Mouse (Mus musculus): ENCODE data around the gene Nr1h3. TPM values are rescaled to one million over a fixed set of nuclear protein-coding genes. Genes with fewer than 3 reads are reported as not detected.

Gene Nr1h3
- total and polyA plus RNA-seq, 2 experiments from 2014 or later: 2.7 to 4.8 TPM

- Histone ChIP-seq H3K4me2 (ENCODE audit: low read depth, low read length) (no peak overlapping the region), H3K4me1 (ENCODE audit: insufficient read depth, low read length) (peaks cover 21% of the 10 kb centered on the region), H3K9me3 (ENCODE audit: low read length) (no peaks in the 10 kb centered on the region), H3K4me3 (ENCODE audit: low read length) (no peak overlapping the region), H3K27me3 (ENCODE audit: insufficient read depth, low read length) (no peaks in the 10 kb centered on the region), H3K9ac (replicated peaks; ENCODE audit: low read length) (no peak overlapping the region), H3K27ac (no peak overlapping the region), H3K36me3 (ENCODE audit: insufficient read depth, low read length) (peaks cover 49% of the 10 kb centered on the region)
- WGBS: 83% methylated on average over 9 of the region's 9 CpGs
- DNase-seq (ENCODE audit: low spot score) (no peak), ATAC-seq (no peak)
- TF ChIP-seq CTCF (IDR thresholded peaks at IDR 0.05; ENCODE audit: low read depth): no peak
These were observed 3.7 kb upstream of the Nr1h3 start for GRCm38 (mm10) chr2:91206254-91206775.

DNA sequence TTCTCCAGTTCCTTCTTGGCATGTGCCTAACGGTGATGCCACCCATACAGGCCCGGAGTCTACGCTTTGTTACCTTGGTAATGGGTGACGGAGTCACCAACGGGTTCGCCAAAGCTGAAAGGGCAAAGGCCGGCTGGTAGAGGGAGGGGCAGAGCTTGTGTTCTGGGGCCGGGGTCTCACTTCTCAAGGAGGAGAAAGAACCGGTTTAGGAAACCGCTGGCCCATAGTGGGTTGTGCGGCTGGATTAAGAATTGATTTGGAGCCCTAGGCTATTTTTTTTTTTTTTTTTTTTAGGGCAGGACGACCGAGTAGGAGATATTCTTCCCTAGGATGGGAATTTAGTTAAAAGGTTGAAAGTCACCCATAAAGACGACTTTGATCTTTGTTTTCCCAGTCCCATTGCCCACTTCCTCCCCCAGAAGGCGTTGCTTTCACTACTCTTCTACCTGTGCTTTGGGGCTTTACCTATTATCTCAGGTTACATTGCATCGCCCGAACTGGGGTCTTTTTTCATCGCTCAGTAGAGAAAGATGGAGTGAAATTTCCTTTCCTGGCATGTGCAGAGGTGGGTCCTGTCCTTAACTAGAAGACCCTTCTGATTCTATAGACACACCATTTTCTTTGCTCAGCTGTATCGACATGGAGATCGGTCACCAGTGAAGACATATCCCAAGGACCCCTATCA is 480 bp upstream of the Nr1h3 start:
- Histone ChIP-seq H3K9ac (replicated peaks; ENCODE audit: low read length) (peak overlapping the region; percentile 89), H3K4me3 (ENCODE audit: low read length) (peak overlapping the region; percentile 73), H3K27me3 (ENCODE audit: insufficient read depth, low read length) (no peaks in the 10 kb centered on the region), H3K4me1 (ENCODE audit: insufficient read depth, low read length) (peaks cover 21% of the 10 kb centered on the region), H3K27ac (peak overlapping the region; percentile 93), H3K4me2 (ENCODE audit: low read depth, low read length) (peak overlapping the region; percentile 55), H3K36me3 (ENCODE audit: insufficient read depth, low read length) (peaks cover 22% of the 10 kb centered on the region), H3K9me3 (ENCODE audit: low read length) (no peaks in the 10 kb centered on the region)
- WGBS: 11% methylated on average over 20 of the region's 20 CpGs
- DNase-seq (ENCODE audit: low spot score) (no peak), ATAC-seq (no peak)
- TF ChIP-seq CTCF (IDR thresholded peaks at IDR 0.05; ENCODE audit: low read depth): no peak

GRCm38 (mm10) chr2:91198888-91199287 is 3.7 kb downstream of the Nr1h3 start:
- Histone ChIP-seq H3K4me3 (ENCODE audit: low read length) (no peak overlapping the region), H3K4me1 (ENCODE audit: insufficient read depth, low read length) (peaks cover 13% of the 10 kb centered on the region), H3K36me3 (ENCODE audit: insufficient read depth, low read length) (no peaks in the 10 kb centered on the region), H3K4me2 (ENCODE audit: low read depth, low read length) (no peak overlapping the region), H3K27ac (no peak overlapping the region), H3K9ac (replicated peaks; ENCODE audit: low read length) (no peak overlapping the region), H3K27me3 (ENCODE audit: insufficient read depth, low read length) (no peaks in the 10 kb centered on the region), H3K9me3 (ENCODE audit: low read length) (no peaks in the 10 kb centered on the region)
- ATAC-seq: no peak
- 82% methylated on average over 3 of the region's 3 CpGs for WGBS
- no peak for TF ChIP-seq CTCF (IDR thresholded peaks at IDR 0.05; ENCODE audit: low read depth)
- DNase-seq (ENCODE audit: low spot score): no peak

GRCm38 (mm10) chr2:91196577-91197001 is 6.0 kb downstream of the Nr1h3 start:
- DNase-seq (ENCODE audit: low spot score): no peak

GRCm38 (mm10) chr2:91194624-91195332 is 7.9 kb downstream of the Nr1h3 start:
- TF ChIP-seq CTCF (IDR thresholded peaks at IDR 0.05; ENCODE audit: low read depth): peak; percentile 78
- ATAC-seq (peak; percentile 85), DNase-seq (ENCODE audit: low spot score) (peak; percentile 70)
- Histone ChIP-seq H3K4me3 (ENCODE audit: low read length) (peak overlapping the region; percentile 18), H3K27me3 (ENCODE audit: insufficient read depth, low read length) (no peaks in the 10 kb centered on the region), H3K36me3 (ENCODE audit: insufficient read depth, low read length) (no peaks in the 10 kb centered on the region), H3K4me1 (ENCODE audit: insufficient read depth, low read length) (no peaks in the 10 kb centered on the region), H3K9ac (replicated peaks; ENCODE audit: low read length) (no peak overlapping the region), H3K27ac (peak overlapping the region; percentile 7; the same call in 1 of the 2 replicates), H3K9me3 (ENCODE audit: low read length) (no peaks in the 10 kb centered on the region), H3K4me2 (ENCODE audit: low read depth, low read length) (peak overlapping the region; percentile 47)
- WGBS: 2% methylated on average over 27 of the region's 27 CpGs

More at GRCm38 (mm10) chr2:91196577-91197001, 6.0 kb downstream of the Nr1h3 start:
- no peaks in the 10 kb centered on the region for H3K27me3 ChIP-seq (ENCODE audit: insufficient read depth, low read length)
- ATAC-seq: no peak
- WGBS: 76% methylated on average over 3 of the region's 3 CpGs
- H3K9ac ChIP-seq (replicated peaks; ENCODE audit: low read length): no peak overlapping the region
- TF ChIP-seq CTCF (IDR thresholded peaks at IDR 0.05; ENCODE audit: low read depth): no peak
- no peak overlapping the region for H3K4me3 ChIP-seq (ENCODE audit: low read length)
- no peaks in the 10 kb centered on the region for H3K36me3 ChIP-seq (ENCODE audit: insufficient read depth, low read length)
- H3K4me1 ChIP-seq (ENCODE audit: insufficient read depth, low read length): no peaks in the 10 kb centered on the region
- H3K27ac ChIP-seq: no peak overlapping the region
- H3K4me2 ChIP-seq (ENCODE audit: low read depth, low read length): no peak overlapping the region
- H3K9me3 ChIP-seq (ENCODE audit: low read length): no peaks in the 10 kb centered on the region

GRCm38 (mm10) chr2:91190501-91190900 is 12.1 kb downstream of the Nr1h3 start:
- Histone ChIP-seq H3K9me3 (ENCODE audit: low read length) (no peaks in the 10 kb centered on the region), H3K9ac (replicated peaks; ENCODE audit: low read length) (no peak overlapping the region), H3K4me3 (ENCODE audit: low read length) (no peak overlapping the region), H3K4me1 (ENCODE audit: insufficient read depth, low read length) (no peaks in the 10 kb centered on the region), H3K36me3 (ENCODE audit: insufficient read depth, low read length) (no peaks in the 10 kb centered on the region), H3K27me3 (ENCODE audit: insufficient read depth, low read length) (no peaks in the 10 kb centered on the region), H3K27ac (no peak overlapping the region), H3K4me2 (ENCODE audit: low read depth, low read length) (no peak overlapping the region)
- no peak for TF ChIP-seq CTCF (IDR thresholded peaks at IDR 0.05; ENCODE audit: low read depth)
- ATAC-seq (no peak), DNase-seq (ENCODE audit: low spot score) (no peak)
- WGBS: 82% methylated on average over 16 of the region's 16 CpGs
